Mouse (Mus musculus): Measurements from ENCODE around the gene Rgs12.
A peak's percentile ranks its signal among the peaks of the same experiment; 100 is the strongest.

Rgs12 gene

DNA sequence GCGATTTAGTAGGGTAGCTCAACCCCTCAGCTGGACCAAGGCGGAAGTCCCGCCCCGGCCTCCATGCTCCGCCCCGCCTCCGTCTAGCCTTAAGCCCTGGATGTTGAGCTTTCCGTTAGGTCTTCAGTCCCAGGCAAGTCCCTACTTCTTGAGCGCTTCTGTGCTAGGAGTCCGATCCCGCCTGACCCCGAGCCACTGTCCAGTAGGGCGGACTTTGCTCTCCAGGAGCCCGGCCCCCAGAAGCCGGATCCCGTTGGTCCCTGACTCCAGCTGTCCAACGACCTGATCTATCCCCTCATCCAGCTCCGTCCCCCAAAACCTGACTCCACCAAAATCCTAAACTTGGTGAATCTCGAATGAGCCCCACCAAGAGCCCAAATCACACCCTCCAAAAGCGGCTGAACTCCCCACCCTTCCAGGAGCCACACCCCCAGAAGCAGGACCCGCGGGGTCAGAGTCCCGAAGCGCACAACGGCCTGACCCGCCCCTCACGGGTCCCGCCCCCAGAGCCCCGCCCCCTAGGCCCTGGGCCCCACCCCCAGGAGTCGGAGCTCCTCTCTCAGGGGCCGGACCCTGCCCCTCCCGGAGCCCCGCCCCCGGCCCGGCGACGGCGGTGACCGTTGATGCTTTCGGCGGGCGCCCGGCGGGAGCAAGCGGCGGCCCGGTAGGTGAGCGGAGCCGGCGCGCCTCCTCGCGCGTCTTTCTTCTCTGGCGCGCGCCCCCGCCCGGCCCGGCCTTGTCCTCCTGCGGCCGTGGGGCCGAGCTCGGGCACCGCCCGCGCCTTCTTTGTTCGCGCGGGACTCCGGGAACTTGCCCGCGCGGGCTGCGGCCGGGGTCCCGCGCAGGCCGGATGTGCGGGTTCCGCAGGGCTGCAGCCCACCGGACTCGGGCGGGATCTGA, at the start of gene Rgs12:
Gene Rgs12, plus strand, starts transcription at position 585 of the 900 bp plus-strand sequence.
- DNase-seq (ENCODE audit: low read depth, low spot score) = peak; percentile 77

DNA sequence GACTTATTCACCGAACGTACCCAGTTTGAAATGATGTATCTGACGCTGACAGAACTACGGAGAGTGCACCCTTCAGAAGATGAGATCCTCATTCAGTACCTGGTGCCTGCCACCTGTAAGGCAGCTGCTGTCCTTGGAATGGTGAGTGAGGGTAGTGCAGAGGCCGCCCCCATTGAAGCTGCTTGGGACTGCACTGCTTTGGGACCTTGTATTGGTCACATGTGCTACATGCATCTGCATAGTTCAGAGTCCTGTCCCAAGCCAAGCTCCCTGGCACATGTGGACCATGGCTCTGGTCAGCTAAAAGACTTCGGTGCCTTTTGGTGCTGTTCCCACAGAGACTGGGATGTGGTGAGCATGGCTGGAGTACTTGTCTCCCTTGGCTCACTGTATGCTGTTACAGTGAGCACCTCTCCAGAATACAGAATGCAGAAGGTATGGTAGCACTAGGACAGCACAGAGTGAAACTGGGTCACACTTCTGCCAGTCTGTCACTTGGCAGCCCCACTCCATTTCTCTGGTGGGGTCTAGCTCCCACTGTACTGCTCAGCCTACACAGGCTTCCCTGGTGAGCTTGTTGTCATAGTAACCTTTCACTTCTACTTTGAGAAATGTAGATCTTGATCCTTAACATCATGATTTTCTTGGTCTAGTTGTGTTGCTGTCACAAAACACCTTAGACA, 49.3 kb upstream of the Rgs12 start:
- no peak for DNase-seq (ENCODE audit: low read depth, low spot score)

DNA sequence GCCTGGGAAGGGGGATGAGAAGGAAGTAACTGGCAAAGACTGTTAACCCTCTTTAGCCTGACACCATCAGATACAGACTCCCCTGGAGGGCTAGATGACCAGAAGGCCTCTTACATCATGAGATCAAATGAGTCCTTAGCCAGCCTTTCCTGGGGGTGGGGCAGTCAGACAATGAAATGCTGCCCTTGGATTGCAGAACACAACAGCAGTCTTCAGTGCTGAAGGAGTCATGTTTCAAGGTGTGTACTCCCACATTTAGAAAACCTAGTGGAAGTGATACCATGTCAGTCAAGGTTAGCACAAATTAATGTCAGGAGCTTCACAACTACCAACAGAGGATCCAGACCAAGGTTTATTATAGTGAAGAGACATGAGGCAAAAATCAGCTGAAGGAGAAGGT, 46.9 kb upstream of the Rgs12 start:
- no peak for DNase-seq (ENCODE audit: low read depth, low spot score)

DNA sequence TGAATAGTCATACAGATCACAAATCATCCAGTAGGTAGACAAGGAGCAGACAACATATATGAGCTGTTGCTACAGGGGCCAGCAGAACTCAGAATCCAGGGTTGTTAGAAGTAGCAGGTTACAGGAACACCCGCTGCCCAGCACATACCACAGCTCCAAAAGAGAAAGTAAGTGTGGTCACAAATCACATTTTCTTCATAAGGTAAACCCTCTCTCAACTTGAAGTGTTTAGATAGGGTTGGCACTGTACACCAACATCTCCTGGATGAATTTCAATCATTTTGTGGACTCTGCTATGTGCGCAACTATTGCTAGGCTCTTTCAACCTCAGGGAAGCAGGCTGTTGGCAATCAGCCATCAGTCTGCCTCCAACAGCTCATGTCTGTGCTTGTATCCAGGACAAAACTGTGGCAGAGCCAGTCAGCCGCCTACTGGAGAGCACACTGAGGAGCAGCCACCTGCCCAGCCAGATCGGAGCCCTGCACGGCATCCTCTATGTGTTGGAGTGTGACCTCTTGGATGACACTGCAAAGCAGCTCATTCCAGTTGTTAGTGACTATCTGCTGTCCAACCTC, 46.3 kb upstream of the Rgs12 start:
- DNase-seq (ENCODE audit: low read depth, low spot score) = no peak

DNA sequence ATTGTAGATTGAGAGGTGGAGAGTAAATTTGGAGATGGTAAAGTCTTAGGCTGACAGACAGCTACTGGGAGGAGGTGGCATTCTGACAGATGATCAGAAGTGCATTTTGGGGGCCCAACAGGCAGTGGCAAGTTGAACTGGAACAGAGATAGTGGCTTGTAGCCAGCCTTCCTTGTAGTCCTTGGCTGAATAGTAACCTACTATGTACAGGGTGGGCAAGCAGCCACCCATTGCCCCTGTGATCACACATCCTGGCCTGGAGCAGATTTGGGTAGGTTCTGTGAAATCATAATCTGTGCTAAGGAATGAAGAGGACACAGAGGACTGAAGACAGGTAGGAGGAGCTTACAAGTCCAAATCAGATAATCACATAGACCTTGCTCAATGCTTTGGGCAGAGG, 44.8 kb upstream of the Rgs12 start:
- no peak for DNase-seq (ENCODE audit: low read depth, low spot score)

DNA sequence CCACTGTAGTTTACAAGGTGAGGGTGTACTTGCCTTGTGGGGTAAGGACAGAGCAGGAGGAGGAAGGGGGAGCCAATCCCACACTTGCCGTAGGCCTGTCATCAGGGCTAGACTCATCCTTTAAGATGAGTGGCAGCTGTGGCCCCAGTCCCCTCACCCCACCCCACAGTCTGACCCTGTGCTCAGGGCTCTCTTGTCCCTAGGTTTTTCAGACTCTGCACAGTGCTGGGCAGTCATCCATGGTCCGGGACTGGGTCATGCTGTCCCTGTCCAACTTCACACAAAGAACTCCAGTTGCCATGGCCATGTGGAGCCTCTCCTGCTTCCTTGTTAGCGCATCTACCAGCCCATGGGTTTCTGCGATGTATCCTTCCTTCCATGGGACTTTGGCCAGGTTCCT, 42.0 kb upstream of the Rgs12 start:
- DNase-seq (ENCODE audit: low read depth, low spot score) = no peak

DNA sequence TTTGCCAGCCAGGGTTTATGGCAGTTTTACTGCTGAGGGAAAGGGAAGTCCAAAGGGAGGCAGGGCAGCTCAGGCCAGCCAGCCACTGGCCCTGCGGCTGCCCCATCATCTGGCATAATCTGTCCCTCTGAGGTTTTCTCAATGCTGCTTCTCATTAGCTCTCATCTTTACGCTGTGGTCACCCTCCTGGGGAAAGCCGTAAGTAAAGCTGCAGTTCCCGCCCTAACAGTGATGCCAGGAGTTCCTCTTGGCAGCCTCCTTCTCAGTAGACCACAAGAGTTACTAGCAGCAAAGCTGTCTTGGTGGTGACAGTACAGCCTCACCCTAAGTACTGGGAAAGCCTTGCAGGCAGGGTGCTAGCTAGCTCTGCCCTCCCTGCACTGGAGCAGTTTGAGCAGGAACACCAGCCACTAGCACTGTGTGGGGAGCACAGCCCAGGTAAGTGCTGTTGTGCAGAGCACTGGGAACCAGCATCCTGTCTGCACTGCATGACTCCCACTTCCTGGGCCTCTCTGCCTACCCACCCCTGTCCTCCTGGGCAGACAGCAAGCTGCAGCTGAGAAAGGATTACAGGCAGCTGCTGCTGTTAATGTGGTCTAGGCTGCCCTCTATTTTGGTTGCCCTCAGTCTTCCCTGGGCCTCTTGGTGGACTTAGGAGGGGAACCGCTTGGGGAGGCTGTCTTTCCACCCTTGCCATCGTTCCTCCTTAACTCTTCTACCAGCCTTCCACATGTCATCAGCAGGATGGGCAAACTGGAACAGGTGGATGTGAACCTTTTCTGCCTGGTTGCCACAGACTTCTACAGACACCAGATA, 41.1 kb upstream of the Rgs12 start, which contains the start of gene Msantd1:
Gene Msantd1, plus strand, starts transcription at position 103 of the 816 bp plus-strand sequence.
- no peak for DNase-seq (ENCODE audit: low read depth, low spot score)

DNA sequence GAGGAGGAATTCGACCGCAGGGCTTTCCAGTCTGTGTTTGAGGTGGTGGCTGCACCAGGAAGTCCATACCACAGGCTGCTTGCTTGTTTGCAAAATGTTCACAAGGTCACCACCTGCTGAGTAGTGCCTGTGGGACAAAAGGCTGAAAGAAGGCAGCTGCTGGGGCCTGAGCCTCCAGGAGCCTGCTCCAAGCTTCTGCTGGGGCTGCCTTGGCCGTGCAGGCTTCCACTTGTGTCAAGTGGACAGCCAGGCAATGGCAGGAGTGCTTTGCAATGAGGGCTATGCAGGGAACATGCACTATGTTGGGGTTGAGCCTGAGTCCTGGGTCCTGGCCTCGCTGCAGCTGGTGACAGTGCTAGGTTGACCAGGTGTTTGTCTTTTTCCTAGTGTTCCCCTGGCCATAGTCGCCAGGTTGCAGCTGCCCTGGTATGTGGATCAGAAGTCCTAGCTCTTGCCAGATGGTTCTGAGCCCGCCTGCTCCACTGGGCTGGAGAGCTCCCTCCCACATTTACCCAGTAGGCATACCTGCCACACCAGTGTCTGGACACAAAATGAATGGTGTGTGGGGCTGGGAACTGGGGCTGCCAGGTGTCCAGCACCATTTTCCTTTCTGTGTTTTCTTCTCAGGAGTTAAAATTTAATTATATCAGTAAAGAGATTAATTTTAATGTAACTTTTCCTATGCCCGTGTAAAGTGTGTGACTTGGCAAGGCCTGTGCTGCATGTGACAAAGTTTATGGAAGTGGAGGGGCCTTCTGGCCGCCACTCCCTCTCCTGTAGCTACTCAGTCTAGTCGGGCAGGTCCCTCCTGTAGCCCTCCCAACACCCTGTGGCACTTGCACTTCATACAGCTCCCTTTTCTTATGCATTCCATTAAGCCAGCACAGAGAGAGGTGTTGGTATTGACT, 40.3 kb upstream of the Rgs12 start:
- DNase-seq (ENCODE audit: low read depth, low spot score) = no peak

DNA sequence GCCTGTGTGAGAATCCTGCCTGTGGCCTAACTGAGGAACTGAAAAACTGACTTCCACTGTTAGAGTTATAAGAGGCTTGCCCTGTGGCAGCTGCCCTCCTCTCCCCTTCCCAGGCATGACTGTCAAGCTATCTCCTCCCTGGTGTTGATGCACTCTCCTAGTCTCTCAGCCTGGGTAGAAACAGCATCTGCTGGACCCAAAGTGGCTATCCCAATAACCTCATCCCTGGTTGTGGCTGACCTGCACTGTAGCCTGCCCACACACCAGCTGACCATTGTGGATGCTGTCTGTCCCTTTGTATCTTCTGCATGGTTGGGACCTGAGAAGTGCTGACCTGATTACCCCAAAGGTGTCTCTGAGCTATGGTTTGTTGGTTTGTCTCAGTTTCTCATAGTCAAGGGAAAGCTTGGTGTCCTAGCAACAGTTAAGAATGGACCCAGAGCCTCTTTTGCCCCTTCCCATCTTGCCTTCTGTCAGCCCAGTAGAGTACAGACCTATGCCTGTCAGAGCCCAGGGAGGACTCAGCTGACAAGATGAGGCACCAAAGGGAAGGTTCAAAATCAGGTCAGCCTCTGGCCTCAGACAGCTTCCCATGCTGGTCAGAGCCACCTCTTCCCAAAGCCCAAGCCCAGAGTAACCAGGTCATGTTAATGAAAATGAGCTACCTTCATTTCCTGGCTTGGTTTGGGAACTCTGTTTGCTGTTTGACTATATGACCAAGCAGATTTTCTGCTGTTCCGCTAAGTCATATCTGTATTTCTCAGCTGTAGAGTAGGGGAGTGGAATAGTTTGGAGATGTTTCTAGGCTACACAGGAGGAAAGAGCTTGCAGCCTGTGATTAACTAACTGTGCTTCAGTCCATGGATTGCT, 39.4 kb upstream of the Rgs12 start:
- DNase-seq (ENCODE audit: low read depth, low spot score) = peak; percentile 70

DNA sequence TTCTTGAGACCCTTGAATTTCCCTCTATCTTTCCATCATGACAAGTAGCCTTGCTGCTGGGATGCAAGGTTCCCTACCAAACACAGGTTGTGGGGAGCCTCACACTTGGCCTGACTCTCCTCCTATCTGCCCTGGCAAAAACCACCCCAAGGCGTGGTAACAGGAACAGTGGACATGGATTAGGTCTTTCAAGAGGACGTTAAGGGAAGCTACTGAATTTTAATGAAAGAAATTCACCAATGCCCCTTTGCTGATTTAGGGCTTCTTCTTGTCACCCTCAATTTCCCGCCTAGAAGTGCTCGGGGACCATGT, 38.8 kb upstream of the Rgs12 start:
- DNase-seq (ENCODE audit: low read depth, low spot score) = no peak

DNA sequence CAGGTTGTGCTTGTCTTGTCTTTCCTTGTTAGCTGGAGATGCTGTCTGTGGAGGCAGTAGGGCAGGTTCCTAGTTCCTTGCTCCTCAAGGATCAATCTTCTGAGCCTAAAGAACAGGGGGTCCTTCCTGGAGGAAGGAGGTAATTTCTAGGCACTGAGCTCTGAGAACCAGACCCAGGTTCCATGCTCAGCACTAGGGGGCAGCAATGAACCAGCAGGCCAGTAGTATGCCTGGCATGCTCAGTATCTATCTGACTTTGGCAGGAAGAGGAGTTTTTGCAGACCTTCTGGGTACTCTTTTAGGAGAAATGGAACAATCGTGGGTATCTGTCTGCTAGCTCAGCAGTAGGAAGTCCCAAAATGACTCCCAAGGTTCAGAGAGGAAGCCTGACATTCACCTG, 33.4 kb upstream of the Rgs12 start:
- peak; percentile 60 for DNase-seq (ENCODE audit: low read depth, low spot score)

DNA sequence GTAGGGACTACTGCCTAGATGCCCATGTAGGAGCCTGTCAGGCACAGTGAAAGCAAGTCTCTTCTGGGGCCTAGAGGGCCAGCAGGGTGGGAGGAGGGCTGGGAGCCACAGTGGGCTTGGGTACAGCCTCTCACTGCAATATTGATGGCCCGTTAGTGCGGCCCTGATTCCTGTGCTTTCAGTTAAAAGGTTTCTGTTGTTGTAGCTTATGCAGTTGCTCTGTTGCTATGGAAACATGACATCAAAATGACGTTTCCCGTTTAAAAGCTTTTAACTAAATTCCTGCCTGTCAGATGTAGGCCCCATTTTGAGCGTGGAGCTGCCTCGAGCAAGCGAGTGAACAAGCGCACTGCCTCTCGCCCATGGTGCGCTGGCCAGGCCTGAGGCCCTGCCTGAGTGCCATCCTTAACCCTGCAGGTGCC, 32.0 kb upstream of the Rgs12 start:
- DNase-seq (ENCODE audit: low read depth, low spot score) = no peak

DNA sequence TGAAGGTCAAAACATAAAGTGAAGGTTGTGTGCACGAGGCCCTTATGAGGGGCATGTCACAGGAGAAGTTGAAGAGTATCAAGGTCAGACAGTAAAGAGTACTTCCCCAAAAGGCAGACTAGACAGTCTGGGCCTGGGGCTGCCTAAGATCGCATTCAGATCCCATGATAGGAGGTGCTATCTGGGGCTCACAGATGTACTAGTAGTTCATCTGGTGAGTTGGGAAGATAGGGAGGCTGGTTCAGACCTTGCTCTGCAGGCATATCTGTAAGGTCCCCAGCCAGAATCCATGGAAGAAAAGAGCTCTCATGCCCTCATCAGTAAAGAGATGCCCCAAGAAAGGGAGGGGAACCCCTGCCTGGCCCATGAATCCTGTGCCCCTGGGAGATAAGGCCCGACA, 30.5 kb upstream of the Rgs12 start:
- DNase-seq (ENCODE audit: low read depth, low spot score) = no peak

DNA sequence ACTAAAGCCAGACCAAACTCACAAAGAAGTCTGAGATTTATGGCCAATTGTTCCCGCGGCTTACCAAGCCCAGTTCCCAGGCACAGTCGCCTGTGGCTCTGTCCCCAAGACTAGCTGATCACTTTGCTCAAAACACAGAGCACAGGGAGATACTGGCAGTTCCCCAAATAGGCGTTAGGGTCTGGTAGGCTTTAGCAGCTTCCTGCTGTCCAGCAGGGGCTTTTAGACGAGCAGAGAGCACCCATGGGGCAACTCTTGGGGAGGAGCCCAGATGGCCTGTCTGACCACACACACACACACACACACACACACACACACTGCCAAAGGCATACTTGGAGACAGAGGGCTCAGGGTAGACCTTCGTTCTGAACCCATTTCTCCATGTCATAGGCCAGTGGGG, 26.7 kb upstream of the Rgs12 start:
- no peak for DNase-seq (ENCODE audit: low read depth, low spot score)

DNA sequence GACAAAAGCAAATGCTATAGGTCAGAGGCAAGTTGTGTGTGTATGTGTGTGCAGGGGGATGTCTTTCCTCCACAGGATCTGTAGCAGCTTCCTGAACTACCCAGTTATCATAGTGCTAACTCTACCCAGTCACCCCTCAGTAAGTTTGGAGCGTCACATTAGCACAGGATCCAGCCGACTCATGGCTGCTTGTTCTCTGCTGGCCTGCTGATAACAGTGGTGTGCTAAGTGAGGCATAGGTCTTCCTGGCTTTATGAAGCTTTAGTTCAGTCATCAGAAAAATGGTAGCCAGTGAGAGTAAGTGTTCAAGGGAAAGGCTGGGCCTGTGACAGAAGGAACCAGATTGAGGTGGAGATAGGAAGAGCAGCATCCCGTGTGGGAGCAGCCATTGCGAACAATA, 25.3 kb upstream of the Rgs12 start:
- DNase-seq (ENCODE audit: low read depth, low spot score) = peak; percentile 64

DNA sequence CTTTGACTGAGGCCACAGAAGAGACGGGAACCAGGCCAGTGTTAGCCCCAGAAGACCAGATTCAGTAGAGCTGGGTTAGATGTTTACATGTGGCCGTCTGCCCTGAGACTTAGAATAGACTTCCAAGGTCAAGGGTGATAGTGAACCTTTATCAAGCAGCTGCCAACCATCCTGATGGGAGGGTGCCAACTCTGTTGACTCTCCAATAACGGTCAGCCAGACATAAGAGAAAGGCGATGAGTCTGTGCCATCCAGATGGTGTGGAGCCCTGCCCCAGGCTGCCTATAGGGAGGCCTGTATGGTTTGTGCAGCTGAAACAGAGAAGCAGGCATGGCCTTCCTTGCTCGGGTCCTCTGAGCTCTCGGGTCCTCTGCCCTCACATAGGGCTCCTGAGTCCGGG, 24.7 kb upstream of the Rgs12 start:
- DNase-seq (ENCODE audit: low read depth, low spot score) = no peak

DNA sequence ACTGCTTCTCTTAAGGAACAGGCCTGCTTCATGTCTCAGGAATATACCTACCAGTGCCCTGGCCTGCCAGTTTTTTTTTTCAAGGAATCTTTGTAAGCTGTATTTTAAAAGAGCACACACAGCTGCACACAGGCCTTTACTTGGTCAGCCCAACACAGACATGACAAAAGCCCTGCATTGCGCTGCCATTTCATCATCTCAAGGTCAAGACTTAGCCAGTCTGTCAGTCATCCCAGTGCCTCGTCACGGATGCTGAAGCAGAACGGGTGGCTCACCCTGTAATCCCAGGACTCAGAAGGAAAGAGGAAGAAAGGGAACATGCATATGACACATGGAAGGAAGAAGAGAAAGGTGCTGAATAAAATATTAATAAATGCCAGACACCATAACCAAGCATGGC, 21.6 kb upstream of the Rgs12 start:
- DNase-seq (ENCODE audit: low read depth, low spot score) = no peak

DNA sequence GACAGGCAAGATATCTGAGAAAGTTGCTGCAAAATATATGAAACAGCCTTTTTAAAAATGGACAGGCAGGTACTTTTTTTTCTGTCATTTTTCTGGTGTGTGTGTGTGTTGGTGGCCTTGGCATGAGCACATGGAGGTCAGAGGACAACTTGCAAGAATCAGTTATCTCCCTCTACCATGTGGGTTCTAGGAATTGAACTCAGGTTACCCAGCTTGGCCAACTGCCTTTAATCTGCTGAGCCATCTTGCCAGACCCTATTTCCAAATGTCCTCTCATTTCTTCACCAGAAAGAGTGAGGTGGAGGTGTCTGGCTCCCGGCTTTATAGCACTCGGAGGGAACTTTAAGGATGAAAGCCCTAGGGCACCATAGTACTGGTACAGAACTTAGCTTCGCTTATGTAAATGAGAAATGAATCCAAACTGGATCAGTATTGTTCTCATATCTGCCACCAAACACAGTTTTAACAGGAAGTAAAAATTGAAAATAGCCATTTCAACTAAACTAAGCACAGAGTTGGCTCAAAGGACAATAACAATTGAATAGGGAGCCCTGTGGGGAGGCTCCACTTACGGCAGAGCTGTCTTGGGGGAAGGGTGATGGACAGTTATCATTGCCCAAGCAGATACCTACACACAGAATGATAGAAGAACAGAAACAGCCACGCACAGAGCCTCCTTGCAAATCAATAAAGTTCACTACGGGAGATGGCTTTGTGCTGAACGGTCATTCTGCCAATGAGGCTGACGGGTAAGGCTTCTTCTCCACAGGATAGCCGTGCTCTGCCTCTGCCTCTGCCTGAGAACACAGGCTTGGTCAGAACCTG, 18.9 kb upstream of the Rgs12 start:
- DNase-seq (ENCODE audit: low read depth, low spot score) = peak; percentile 61

DNA sequence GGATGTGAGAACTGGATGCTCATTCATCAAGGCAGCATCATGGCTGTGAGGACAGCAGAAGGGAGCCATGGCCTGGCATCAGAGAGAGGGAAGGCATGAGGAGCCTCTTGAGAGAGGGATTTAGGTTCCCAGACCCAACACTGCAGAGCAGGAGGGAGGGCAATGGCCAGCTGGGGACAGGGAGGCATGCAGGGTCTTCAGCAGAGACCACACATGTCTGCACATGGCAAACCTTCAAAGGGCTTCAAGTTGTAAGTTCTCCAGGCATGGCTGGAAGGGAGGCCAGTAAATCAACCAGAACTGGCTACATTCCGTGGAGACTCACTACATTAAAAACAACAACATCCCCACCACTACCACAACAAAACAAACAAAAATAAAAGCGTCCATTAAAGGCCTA, 18.2 kb upstream of the Rgs12 start:
- no peak for DNase-seq (ENCODE audit: low read depth, low spot score)
